Mouse (Mus musculus) thymus, adult 2 months (tissue): ENCODE results near the gene Smarca4.

Experiments
- CTCF ChIP-seq: fragments of 200-500 bp; IDR thresholded peaks from 2 replicates; pipeline ENCODE4 v1.5.1; 2012; ENCODE audit warnings: mild to moderate bottlenecking, control low read depth, low read length, moderate library complexity, borderline replicate concordance; ENCODE audit not compliant: control insufficient read depth, poor library complexity, insufficient read depth; ENCODE audit errors: extremely low read depth
- POLR2A ChIP-seq: fragments of 200-500 bp; IDR thresholded peaks from 2 replicates; pipeline ENCODE4 v1.6.1; 2012; ENCODE audit warnings: mild to moderate bottlenecking, low read length, control low read depth, moderate library complexity; ENCODE audit not compliant: control insufficient read depth, poor library complexity, insufficient read depth; ENCODE audit errors: extremely low read depth

DNA sequence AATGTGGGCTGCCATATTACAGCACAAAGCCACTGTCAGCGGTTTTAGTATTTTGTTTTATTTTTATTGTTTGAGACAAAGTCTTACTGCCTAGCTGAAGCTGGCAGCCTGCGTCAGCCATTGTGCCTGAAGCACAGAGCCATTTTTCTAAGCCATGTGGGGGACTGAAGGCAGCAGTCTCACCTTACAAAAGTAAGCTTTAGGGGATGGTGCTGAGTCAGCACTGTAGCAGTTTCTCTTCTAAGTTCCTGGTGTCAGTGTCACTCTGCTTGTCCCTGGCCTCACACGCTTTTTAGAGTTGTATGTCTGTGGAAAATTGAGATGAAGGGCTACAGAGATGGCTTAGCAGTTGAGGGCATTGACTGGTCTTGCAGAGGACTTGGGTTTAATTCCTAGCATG, 30.4 kb downstream of the Smarca4 start:
- TF ChIP-seq CTCF (no peak), POLR2A (no peak)
